26 mouse cellular contexts compared by ENCODE assay signal in genomic region chr19:42209976-42210375, GRCm38 (mm10). TPM values are rescaled to one million over a fixed set of nuclear protein-coding genes. Genes with fewer than 3 reads are reported as not detected.
"Had no signal": no experiment of that assay in that cellular context is flagged by ENCODE, and none has a peak within 500 bp of the region (broad histone marks: within the 10 kb centered on the region; RNA-seq: fewer than 3 reads in every experiment).

No protein-coding gene starts in this region.

- H3K4me1 ChIP-seq: limb, embryonic 12.5 days; liver, embryonic 15.5 days had no signal

- H3K9me3 ChIP-seq: heart, embryonic 12.5 days; intestine, embryonic 15.5 days; limb, embryonic 10.5 days; limb, embryonic 12.5 days; liver, embryonic 13.5 days; liver, embryonic 15.5 days had no signal

- ATAC-seq: inflammation-experienced regulatory T-cells, adult 6 months; liver, postnatal 0 days had no signal

- H3K9ac ChIP-seq: heart, embryonic 12.5 days; hindbrain, embryonic 14.5 days; intestine, embryonic 15.5 days; limb, embryonic 12.5 days; liver, embryonic 13.5 days; liver, embryonic 15.5 days; liver, postnatal 0 days had no signal

- H3K27ac ChIP-seq: heart, adult 2 months; hindbrain, embryonic 14.5 days; intestine, embryonic 15.5 days; layer of hippocampus, adult 2 months; left cerebral cortex, adult 2 months; limb, embryonic 10.5 days; limb, embryonic 12.5 days; liver, embryonic 13.5 days; liver, embryonic 15.5 days had no signal

- H3K4me3 ChIP-seq: heart, adult 2 months; heart, embryonic 12.5 days; intestine, embryonic 15.5 days; layer of hippocampus, adult 2 months; left cerebral cortex, adult 2 months; limb, embryonic 10.5 days; limb, embryonic 12.5 days; liver, embryonic 13.5 days; liver, embryonic 15.5 days had no signal

- H3K36me3 ChIP-seq: heart, embryonic 12.5 days; intestine, embryonic 15.5 days; limb, embryonic 10.5 days; limb, embryonic 12.5 days; liver, embryonic 13.5 days; liver, embryonic 15.5 days had no signal

- DNase-seq: gastrocnemius, postnatal 14 days; gastrocnemius, postnatal 36 days; heart, adult 11 months; heart, adult 2 months; heart, postnatal 10 days; heart, postnatal 4 days; kidney, adult 18-20 months; kidney, adult 8-10 months; kidney, postnatal 10 days; kidney, postnatal 25 days; kidney, postnatal 4 days; liver; liver, embryonic 13.5 days; liver, postnatal 0 days had no signal

- H3K27me3 ChIP-seq: intestine, embryonic 15.5 days had no signal

- H3K4me2 ChIP-seq: heart, embryonic 12.5 days; hindbrain, embryonic 14.5 days; intestine, embryonic 15.5 days; limb, embryonic 12.5 days; liver, embryonic 11.5 days; liver, embryonic 13.5 days; liver, embryonic 15.5 days had no signal

RNA-seq across cellular contexts. Expression of gene Sfrp5, which starts 7.9 kb away (rescaled TPM):
- total RNA-seq: layer of hippocampus, postnatal 25 days had no signal
- polyA plus RNA-seq: inflammation-experienced regulatory T-cells, adult 6 months; liver, postnatal 0 days had no signal

RNA-seq across cellular contexts. Expression of gene Golga7b, which starts 37.4 kb away (rescaled TPM):
- polyA plus RNA-seq: inflammation-experienced regulatory T-cells, adult 6 months; kidney, embryonic 14.5 days; limb, embryonic 10.5 days; liver, embryonic 11.5 days; liver, embryonic 15.5 days; liver, postnatal 0 days had no signal
